Mouse (Mus musculus) layer of hippocampus, adult 18-20 months (tissue): ENCODE measurements around the gene Prkcb. TPM values are rescaled to one million over a fixed set of nuclear protein-coding genes. Genes with fewer than 3 reads are reported as not detected.

Experiments
- DNase-seq, 2 experiments: peaks; one replicate each; pipeline ENCODE4 v3.0.0; 2022; ENCODE audit warnings: low spot score in 2 of 2
- total RNA-seq, 2 experiments: library from RNA; stranded (reverse); gene quantifications; 2 replicates each; pipeline ENCODE4 v1.2.3; 2021

Gene Prkcb
- total RNA-seq, 2 experiments from 2014 or later: 741 to 778 TPM

GRCm38 (mm10) chr7:122319566-122319965 lies 31.0 kb downstream of the Prkcb start:
- DNase-seq: no peak

DNA sequence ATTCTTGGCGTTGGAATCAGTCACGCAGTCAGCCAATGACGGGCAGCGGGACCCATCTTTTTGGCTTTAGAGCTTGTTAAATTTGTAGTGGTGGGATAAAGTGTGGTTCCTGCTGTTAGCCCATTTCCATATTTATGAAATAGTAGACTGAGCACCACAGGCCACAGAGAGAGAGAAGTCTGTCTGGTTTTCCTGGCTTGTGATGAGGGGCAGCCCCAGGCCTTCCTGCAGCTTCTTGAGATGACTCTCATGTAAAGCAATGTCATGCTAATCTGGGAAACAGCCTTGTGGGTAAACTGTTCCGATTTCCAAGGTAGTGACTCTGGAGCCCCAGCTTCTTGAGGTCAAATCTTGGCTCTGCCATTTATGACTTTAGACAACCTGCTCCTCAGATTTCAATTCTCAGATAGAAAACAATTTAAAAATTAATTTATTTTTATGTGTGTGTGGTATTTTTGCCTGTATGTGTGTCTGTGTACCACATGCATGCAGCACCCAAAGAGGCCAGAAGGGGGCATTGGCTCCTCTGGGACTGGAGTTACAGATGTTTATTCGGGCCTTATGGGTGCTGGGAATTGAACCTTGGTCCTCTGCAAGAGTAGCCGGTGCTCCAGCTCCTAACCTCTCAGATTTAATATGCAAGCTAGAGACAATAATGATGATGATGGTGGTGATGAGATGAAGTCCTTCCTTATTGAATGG lies 32.4 kb downstream of the Prkcb start:
- DNase-seq: no peak

DNA sequence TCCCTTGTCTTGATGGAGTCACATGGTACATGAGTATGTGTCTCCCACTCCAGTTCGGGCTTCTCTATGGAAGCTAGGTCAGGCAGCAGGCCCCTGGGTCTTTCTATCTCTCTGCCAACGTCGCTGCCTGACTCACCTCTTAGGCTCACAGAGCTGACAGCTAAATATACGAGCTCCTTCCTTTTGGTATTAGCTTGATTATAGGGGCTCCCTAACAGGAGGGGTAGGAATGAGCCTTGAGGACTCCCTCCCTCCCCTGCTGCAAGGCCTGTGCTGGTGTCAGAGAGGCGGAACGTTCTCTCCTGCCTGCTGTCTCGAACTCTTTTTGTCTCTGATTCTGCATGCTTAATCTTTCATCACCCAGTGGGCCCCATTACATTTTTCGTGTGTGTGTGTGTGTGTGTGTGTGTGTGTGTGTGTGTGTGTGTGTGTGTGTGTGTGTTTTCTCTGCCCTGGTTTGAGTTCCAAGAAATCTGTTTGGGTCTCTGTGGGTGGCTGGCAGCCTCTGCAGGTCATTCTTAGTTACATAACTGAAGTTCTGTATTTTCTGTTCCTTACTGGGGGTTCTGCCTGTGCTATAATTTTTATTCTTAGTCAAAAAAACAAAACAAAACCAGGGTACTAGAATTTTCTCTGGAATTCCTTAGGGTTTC lies 33.6 kb downstream of the Prkcb start:
- DNase-seq: no peak

DNA sequence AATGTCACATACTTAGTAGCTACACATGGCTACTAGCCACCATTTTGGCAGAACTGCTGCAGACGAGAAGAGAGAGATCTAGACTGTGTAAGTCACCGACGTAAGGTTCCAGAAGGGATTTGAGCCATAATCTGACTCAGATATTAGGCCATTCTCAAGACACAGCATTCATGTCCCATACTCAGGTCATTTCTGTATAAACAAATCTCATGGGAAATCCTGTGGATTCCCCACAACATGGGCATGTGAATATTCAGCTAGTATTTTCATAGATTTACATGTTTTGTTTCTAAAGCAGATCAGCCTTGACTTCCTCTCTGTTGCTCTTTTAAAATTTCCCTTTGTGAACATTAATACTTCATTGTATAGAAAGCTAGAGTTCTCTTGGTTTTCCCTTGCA lies 39.4 kb downstream of the Prkcb start:
- no peak for DNase-seq

DNA sequence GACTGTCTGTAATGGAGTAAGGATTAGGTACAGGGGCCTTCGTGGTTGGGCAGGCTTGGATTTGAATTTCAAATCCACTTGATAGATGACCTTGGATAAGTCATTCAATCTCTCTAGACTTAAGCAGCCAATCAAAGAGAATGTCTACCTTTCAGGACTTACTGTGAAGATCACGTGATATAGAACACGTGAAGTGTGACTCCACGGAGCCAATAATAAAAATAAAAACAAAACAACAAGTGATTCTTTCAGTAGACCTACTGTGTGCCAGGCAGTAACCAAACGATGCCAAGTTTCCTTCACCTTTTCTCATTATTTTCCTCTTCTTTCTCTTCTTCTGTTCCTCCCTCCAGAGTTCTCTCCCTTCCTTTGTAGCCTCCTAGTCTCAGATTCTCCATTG lies 39.9 kb downstream of the Prkcb start:
- no peak for DNase-seq

GRCm38 (mm10) chr7:122329588-122329987 lies 41.0 kb downstream of the Prkcb start:
- DNase-seq: peak in 1 of 2 experiments; percentile 27

GRCm38 (mm10) chr7:122333686-122334085 lies 45.1 kb downstream of the Prkcb start:
- no peak for DNase-seq

DNA sequence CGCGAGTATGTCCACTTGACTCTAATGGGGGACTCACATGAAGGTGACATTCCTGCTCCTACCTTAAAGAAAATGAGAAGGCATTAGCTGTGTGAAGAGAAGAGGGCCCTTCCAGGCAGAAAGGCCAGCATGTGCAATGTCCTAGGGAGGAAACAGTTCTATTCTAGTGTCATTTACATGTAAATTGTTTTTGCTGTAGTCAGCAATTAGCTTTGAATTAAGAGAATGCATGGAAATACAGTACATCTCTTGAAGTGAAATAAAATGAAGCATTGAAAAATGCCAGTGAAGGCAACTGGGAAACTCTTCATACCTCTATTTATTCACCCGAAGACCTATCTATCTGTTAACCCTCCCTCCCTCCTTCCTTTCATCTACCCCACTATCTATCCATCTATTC lies 48.8 kb downstream of the Prkcb start:
- DNase-seq: no peak

- no peak for DNase-seq
Observed at GRCm38 (mm10) chr7:122338055-122338454, 49.5 kb downstream of the Prkcb start.

DNA sequence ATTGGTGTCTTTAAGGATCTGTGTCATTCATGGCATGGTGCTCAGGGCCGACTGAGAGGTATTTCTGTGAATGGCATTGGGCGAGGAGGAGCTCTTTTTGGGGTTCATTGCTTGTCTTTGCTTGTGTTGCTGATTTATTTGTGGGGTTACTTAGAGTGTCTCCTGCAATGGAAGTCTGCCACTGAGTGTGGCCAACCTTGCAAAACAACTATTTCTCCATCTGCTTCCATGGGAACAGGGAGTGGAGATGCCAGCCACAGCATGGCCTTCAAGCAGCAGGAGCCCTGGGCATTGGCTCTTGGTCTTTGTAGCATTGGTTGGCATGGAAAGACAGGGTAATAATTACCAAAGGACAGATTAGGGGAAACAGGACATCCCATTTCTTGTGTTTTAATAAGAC lies 50.9 kb downstream of the Prkcb start:
- no peak for DNase-seq

- peak; percentile 31 to 44 for DNase-seq
Observed at GRCm38 (mm10) chr7:122341813-122342212, 53.3 kb downstream of the Prkcb start.

GRCm38 (mm10) chr7:122344656-122345055 lies 56.1 kb downstream of the Prkcb start:
- DNase-seq: no peak

GRCm38 (mm10) chr7:122346251-122347242 lies 58.0 kb downstream of the Prkcb start:
- peak; percentile 56 to 80 for DNase-seq

DNA sequence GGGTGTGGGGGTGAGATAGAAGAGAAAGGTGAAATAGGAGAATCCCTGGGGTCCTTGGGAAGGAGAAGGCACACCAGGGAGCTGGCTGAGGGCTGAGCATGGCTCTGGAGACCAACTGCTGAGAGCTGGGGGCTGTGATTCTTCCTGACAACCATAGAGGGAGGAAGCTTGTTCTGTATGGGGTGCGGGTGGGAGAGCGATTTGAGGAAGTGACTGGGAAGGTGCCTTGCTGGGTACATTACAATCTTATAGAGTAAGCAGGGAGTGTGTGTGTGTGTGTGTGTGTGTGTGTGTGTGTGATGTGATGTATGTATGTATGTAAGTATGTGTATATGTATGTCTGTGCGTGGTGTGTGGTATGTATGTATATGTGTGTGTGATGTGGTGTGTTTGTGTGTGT lies 58.9 kb downstream of the Prkcb start:
- no peak for DNase-seq

DNA sequence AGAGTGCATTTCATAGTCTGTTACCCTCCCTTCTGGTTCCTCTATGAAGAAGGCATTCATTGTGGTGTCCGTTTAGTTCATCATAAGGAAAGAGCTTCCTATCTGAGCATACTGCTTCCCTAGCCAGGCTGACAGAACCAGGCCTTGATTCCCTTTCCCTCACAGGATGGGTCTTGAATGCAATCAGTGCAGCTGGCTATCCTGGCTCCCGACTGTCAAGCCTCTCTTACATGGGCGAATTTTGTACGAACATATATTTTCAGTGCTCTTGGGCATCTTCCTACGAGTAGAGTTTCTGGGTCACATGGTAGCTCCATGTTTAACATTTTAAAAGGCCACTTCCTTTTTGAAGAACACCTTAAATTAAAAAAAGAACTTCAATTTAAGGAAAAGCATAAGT lies 61.4 kb downstream of the Prkcb start:
- DNase-seq: no peak

DNA sequence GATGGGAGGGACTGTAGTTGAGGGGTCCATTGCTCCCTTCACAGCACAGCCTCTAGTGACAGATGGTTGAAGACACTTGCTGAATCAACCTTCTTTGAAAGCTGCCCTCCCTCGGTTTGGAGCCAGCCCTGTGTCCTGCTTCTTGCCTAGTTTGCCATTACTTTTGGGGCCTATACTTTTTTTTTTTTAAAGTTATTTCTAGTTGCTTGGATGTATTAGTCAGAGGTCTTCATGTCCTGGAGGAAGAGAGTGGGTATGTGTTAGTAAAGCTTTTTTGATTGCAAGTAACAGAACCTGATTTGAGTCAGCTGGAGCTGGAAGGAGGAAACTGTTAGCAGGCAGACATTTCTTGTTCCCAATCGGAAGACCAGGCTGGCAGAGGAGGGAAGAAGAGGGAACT lies 62.2 kb downstream of the Prkcb start:
- no peak for DNase-seq

DNA sequence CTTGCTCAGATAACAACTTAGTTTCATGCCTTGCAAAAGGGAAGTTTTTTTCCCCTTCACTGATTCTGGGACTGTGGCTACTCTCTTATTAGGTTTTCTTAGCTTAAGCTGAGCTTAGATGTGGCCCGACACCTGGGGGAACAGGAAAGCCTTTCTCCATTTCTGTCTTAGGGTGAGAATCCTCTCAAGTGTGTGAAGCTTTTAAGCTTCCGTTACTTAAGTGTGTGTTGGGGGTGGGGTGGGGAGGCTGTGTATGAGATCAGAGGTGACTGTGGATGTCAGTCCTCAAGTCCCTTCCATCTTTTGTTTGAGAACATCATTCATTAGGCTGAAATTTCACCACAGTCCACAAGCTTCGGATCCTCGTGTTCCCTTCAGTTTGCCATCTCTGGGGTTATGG lies 63.3 kb downstream of the Prkcb start:
- DNase-seq: no peak

- DNase-seq: no peak
Observed at GRCm38 (mm10) chr7:122352566-122353277, 64.2 kb downstream of the Prkcb start.

DNA sequence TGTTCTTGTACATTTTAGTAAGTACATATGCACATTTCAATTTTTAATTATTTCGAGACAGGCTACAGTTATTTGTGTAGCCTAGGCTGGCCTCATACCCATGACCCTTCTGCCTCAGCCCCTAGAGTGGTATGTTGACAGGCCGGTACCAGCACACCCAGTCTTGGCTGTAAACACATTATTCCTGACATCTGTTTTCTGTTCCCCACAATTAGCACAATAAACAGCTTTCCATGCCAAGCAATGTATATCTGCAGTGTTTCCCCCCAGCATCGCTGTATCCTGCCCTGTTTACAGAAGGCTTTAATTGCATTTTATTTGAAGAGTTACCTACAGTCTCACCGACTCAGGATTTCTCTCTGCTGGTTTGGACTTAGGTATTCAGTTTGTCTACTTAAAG lies 64.8 kb downstream of the Prkcb start:
- DNase-seq: no peak

GRCm38 (mm10) chr7:122356941-122357340 lies 68.4 kb downstream of the Prkcb start:
- no peak for DNase-seq

- DNase-seq: no peak
Observed at GRCm38 (mm10) chr7:122357847-122358246, 69.3 kb downstream of the Prkcb start.
